Mouse (Mus musculus) E14TG2a.4 (cell line): ENCODE measurements around the gene Fabp7.

ENCODE experiments used
- CTCF ChIP-seq: conservative IDR thresholded peaks from 2 replicates; pipeline ENCODE4 v1.5.1; 2014; ENCODE audit warnings: low read length
- POU5F1 ChIP-seq: IDR thresholded peaks from 2 replicates; pipeline ENCODE4 v1.6.1; 2014; ENCODE audit warnings: low read length, borderline replicate concordance

GRCm38 (mm10) chr10:57744128-57744765 is 40.4 kb upstream of the Fabp7 start:
- TF ChIP-seq CTCF (no peak), POU5F1 (no peak)
